Mouse (Mus musculus) stomach, postnatal 0 days (tissue): ENCODE measurements at regions not wholly inside any gene's neighbourhood (a gene's known extent, or its start where the extent isn't known, plus 50 kb on each side); places are given as distances from the start of the nearest gene placed in this dataset.

ENCODE experiments used
- ATAC-seq: fragments of 200-750 bp; cut with Nextera tagmentation; 2 replicates; pipeline ENCODE4 v1.8.0; 2017; ENCODE audit not compliant: low FRiP score, low TSS enrichment
- DNase-seq: peaks from one replicate; pipeline ENCODE4 v3.0.0-alpha.2; 2016; ENCODE audit warnings: low spot score
- H3K27ac ChIP-seq: fragments of 300-500 bp; sonication (generic); replicated peaks from 2 replicates; pipeline ENCODE4 v1.5.1; 2014; ENCODE audit warnings: mild to moderate bottlenecking, control low read depth
- H3K27me3 ChIP-seq: fragments of 300-500 bp; sonication (generic); 2 replicates; pipeline ENCODE4 v1.6.1; 2014; ENCODE audit warnings: low read length; ENCODE audit not compliant: control insufficient read depth, insufficient read depth
- H3K36me3 ChIP-seq: fragments of 300-500 bp; sonication (generic); 2 replicates; pipeline ENCODE4 v1.6.1; 2014; ENCODE audit warnings: low read length, mixed read lengths; ENCODE audit not compliant: control insufficient read depth, insufficient read depth
- H3K4me1 ChIP-seq: fragments of 300-500 bp; sonication (generic); replicated peaks from 2 replicates; pipeline ENCODE4 v1.6.1; 2014; ENCODE audit warnings: antibody characterized with exemption; ENCODE audit not compliant: control insufficient read depth, insufficient read depth
- H3K4me2 ChIP-seq: fragments of 300-500 bp; sonication (generic); replicated peaks from 2 replicates; pipeline ENCODE4 v1.6.1; 2014; ENCODE audit warnings: low read depth, mild to moderate bottlenecking, control low read depth, moderate library complexity
- H3K4me3 ChIP-seq: fragments of 300-500 bp; sonication (generic); 2 replicates; pipeline ENCODE4 v1.5.1; 2014; ENCODE audit warnings: low read depth, low read length, control low read depth
- H3K9ac ChIP-seq: fragments of 300-500 bp; sonication (generic); 2 replicates; pipeline ENCODE4 v1.6.1; 2014; ENCODE audit warnings: mild to moderate bottlenecking, low read length, control low read depth, mixed read lengths
- H3K9me3 ChIP-seq: fragments of 300-500 bp; sonication (generic); 2 replicates; pipeline ENCODE4 v1.6.1; 2016; ENCODE audit warnings: low read length; ENCODE audit not compliant: control insufficient read depth
- CTCF ChIP-seq: IDR thresholded peaks from 2 replicates; pipeline ENCODE4 v1.5.1; 2016; ENCODE audit warnings: antibody characterized with exemption, low read depth, mild to moderate bottlenecking, moderate library complexity
- EP300 ChIP-seq: optimal IDR thresholded peaks from 2 replicates; pipeline ENCODE3; 2016; ENCODE audit warnings: antibody characterized with exemption
- WGBS: fragments of 180-500 bp; shearing (Covaris S2); extraction: QIAGEN DNeasy Blood & Tissue Kit; methylation state at CpG from one replicate; pipeline ENCODE4 v1.1.7; 2014; 5-methylcytosine and 5-hydroxymethylcytosine counted together

GRCm38 (mm10) chr2:45654693-45655092 lies 537.5 kb upstream of the Zeb2 start:
- Histone ChIP-seq H3K4me2 (no peak overlapping the region), H3K9ac (no peak overlapping the region), H3K27ac (no peak overlapping the region), H3K4me3 (no peak overlapping the region), H3K9me3 (no peaks in the 10 kb centered on the region), H3K27me3 (no peaks in the 10 kb centered on the region), H3K4me1 (no peaks in the 10 kb centered on the region), H3K36me3 (no peaks in the 10 kb centered on the region)
- TF ChIP-seq EP300 (no peak), CTCF (no peak)
- ATAC-seq (no peak), DNase-seq (no peak)

- Histone ChIP-seq H3K27ac (no peak overlapping the region), H3K4me2 (no peak overlapping the region), H3K4me3 (no peak overlapping the region), H3K36me3 (no peaks in the 10 kb centered on the region), H3K9me3 (no peaks in the 10 kb centered on the region), H3K4me1 (no peaks in the 10 kb centered on the region), H3K27me3 (no peaks in the 10 kb centered on the region), H3K9ac (no peak overlapping the region)
- WGBS: 76% methylated on average over 3 of the region's 3 CpGs
- DNase-seq: no peak
- no peak for ATAC-seq
- TF ChIP-seq EP300 (no peak), CTCF (no peak)
Observed at GRCm38 (mm10) chr2:45652977-45653376, 535.8 kb upstream of the Zeb2 start.

GRCm38 (mm10) chr2:45650271-45650985 lies 533.2 kb upstream of the Zeb2 start:
- Histone ChIP-seq H3K27me3 (no peaks in the 10 kb centered on the region), H3K4me2 (no peak overlapping the region), H3K4me1 (no peaks in the 10 kb centered on the region), H3K27ac (no peak overlapping the region), H3K4me3 (no peak overlapping the region), H3K36me3 (no peaks in the 10 kb centered on the region), H3K9me3 (no peaks in the 10 kb centered on the region), H3K9ac (no peak overlapping the region)
- ATAC-seq (no peak), DNase-seq (no peak)
- 86% methylated on average over 5 of the region's 5 CpGs for WGBS
- no peak for TF ChIP-seq CTCF
- no peak for TF ChIP-seq EP300

- ATAC-seq: no peak
- TF ChIP-seq CTCF (no peak), EP300 (no peak)
Observed at GRCm38 (mm10) chr2:45647846-45648245, 530.7 kb upstream of the Zeb2 start.

GRCm38 (mm10) chr2:45630081-45630480 lies 512.9 kb upstream of the Zeb2 start:
- no peak overlapping the region for H3K4me3 ChIP-seq
- H3K4me1 ChIP-seq: no peaks in the 10 kb centered on the region
- DNase-seq: no peak
- no peaks in the 10 kb centered on the region for H3K9me3 ChIP-seq
- WGBS: 72% methylated on average over 7 of the region's 7 CpGs
- ATAC-seq: no peak
- H3K36me3 ChIP-seq: no peaks in the 10 kb centered on the region
- no peak overlapping the region for H3K9ac ChIP-seq
- H3K27ac ChIP-seq: no peak overlapping the region
- no peaks in the 10 kb centered on the region for H3K27me3 ChIP-seq
- TF ChIP-seq CTCF (no peak), EP300 (no peak)
- no peak overlapping the region for H3K4me2 ChIP-seq

More at GRCm38 (mm10) chr2:45647846-45648245, 530.7 kb upstream of the Zeb2 start:
- no peak overlapping the region for H3K9ac ChIP-seq
- no peak for DNase-seq
- no peaks in the 10 kb centered on the region for H3K27me3 ChIP-seq
- no peak overlapping the region for H3K4me3 ChIP-seq
- H3K9me3 ChIP-seq: no peaks in the 10 kb centered on the region
- 88% methylated on average over 3 of the region's 3 CpGs for WGBS
- H3K36me3 ChIP-seq: no peaks in the 10 kb centered on the region
- H3K27ac ChIP-seq: no peak overlapping the region
- H3K4me2 ChIP-seq: no peak overlapping the region
- H3K4me1 ChIP-seq: no peaks in the 10 kb centered on the region

- Histone ChIP-seq H3K4me1 (no peaks in the 10 kb centered on the region), H3K9me3 (no peaks in the 10 kb centered on the region), H3K4me2 (no peak overlapping the region), H3K27me3 (no peaks in the 10 kb centered on the region), H3K27ac (no peak overlapping the region), H3K9ac (no peak overlapping the region), H3K36me3 (no peaks in the 10 kb centered on the region), H3K4me3 (no peak overlapping the region)
- TF ChIP-seq EP300 (no peak), CTCF (no peak)
- 70% methylated on average over 3 of the region's 3 CpGs for WGBS
- ATAC-seq: no peak
- no peak for DNase-seq
Observed at GRCm38 (mm10) chr2:45629616-45630015, 512.4 kb upstream of the Zeb2 start.
